Mouse (Mus musculus): ENCODE data around the gene Chst2.

DNA sequence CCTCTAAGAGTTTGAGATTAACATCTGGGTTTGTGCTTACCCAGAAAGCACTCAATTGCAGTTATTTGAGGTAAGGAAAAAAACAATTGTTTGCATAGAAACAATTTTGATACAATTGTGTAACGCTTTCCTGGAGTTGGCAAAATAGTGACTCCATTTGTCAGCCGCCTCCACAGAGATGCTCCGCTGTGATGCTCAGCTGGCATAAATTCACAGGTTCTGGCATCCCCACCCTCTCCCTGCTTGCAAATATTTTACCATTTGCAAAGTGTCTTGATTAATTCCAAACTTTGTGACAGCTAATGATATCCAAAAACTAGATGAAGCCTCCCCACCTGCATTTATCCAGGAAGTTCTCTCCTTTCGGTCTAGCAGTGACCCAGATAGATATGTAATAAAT is 5.5 kb upstream of the Chst2 start:
- TF ChIP-seq CTCF (IDR thresholded peaks at IDR 0.05; ENCODE audit: low read depth) (no peak), EP300 (IDR thresholded peaks at IDR 0.05; ENCODE audit: low read depth) (no peak)

All from heart, postnatal 0 days (tissue).